Mouse (Mus musculus) liver, embryonic 14.5 days (tissue): Measurements from ENCODE around the gene Mrgprx1.

Source experiments
- CTCF ChIP-seq: IDR thresholded peaks from 2 replicates; pipeline ENCODE4 v1.5.1; 2016; ENCODE audit warnings: antibody characterized with exemption, low read depth, control low read depth
- EP300 ChIP-seq: IDR thresholded peaks from 2 replicates; pipeline ENCODE4 v1.6.1; 2016; ENCODE audit warnings: antibody characterized with exemption, low read depth

DNA sequence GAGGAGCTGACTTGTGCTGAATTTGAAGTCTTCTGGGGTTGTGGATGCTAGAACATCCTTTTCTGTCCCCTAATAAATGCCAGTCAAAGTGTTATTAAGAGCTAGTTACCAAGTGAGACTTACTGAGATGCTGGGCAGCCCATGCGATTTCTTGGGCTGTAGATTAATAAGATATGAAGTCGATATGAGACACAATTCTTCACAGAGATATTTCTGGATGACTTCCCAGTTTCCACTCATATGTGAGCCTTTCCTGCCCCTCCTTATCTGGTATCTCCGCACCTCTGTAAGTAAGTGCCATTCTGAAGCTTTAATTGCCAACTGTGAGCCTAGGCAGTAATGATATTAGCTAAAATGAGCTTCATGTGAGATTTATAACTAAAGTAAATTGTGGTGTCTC is at the start of gene Mrgprx1:
- TF ChIP-seq CTCF (no peak), EP300 (no peak)
